48 mouse cellular contexts compared by ENCODE assay signal in genomic region chr9:51306351-51306750, GRCm38 (mm10). TPM values are rescaled to one million over a fixed set of nuclear protein-coding genes. Genes with fewer than 3 reads are reported as not detected.
"Had no signal": no experiment of that assay in that cellular context is flagged by ENCODE, and none has a peak within 500 bp of the region (broad histone marks: within the 10 kb centered on the region; RNA-seq: fewer than 3 reads in every experiment).

No protein-coding gene starts in this region.

- DNase-seq: heart, postnatal 10 days; heart, postnatal 14 days; heart, postnatal 36 days; heart, postnatal 4 days; kidney, adult 11 months; kidney, adult 18-20 months; kidney, adult 2 months; kidney, adult 8-10 months; kidney, adult 9 months; kidney, postnatal 10 days; kidney, postnatal 14 days; kidney, postnatal 25 days; kidney, postnatal 36 days; kidney, postnatal 4 days; layer of hippocampus, postnatal 36 days had no signal

- H3K27ac ChIP-seq: heart, embryonic 10.5 days; heart, embryonic 13.5 days; heart, embryonic 15.5 days; hindbrain, embryonic 10.5 days; hindbrain, embryonic 12.5 days; hindbrain, embryonic 13.5 days; hindbrain, embryonic 14.5 days; hindbrain, embryonic 15.5 days; hindbrain, postnatal 0 days; intestine, embryonic 15.5 days; kidney, embryonic 15.5 days; kidney, postnatal 0 days had no signal

- H3K4me1 ChIP-seq: heart, embryonic 10.5 days; heart, embryonic 13.5 days; heart, embryonic 15.5 days; hindbrain, embryonic 10.5 days; hindbrain, embryonic 12.5 days; hindbrain, embryonic 13.5 days; hindbrain, embryonic 15.5 days; intestine, embryonic 15.5 days; kidney, embryonic 15.5 days had no signal

- H3K4me2 ChIP-seq: heart, embryonic 11.5 days; heart, embryonic 12.5 days; heart, embryonic 13.5 days; heart, embryonic 15.5 days; hindbrain, embryonic 12.5 days; hindbrain, embryonic 13.5 days; hindbrain, embryonic 14.5 days; hindbrain, embryonic 15.5 days; intestine, embryonic 15.5 days; kidney, embryonic 15.5 days had no signal

- H3K27me3 ChIP-seq: heart, embryonic 12.5 days; heart, embryonic 13.5 days; heart, embryonic 15.5 days; hindbrain, embryonic 12.5 days; hindbrain, embryonic 13.5 days; hindbrain, embryonic 15.5 days; intestine, embryonic 15.5 days; kidney, embryonic 15.5 days had no signal

- H3K36me3 ChIP-seq: heart, embryonic 10.5 days; heart, embryonic 12.5 days; heart, embryonic 13.5 days; heart, embryonic 15.5 days; hindbrain, embryonic 10.5 days; hindbrain, embryonic 12.5 days; hindbrain, embryonic 13.5 days; hindbrain, embryonic 15.5 days; intestine, embryonic 15.5 days; kidney, embryonic 15.5 days had no signal

- H3K4me3 ChIP-seq: heart, embryonic 10.5 days; heart, embryonic 12.5 days; heart, embryonic 13.5 days; heart, embryonic 15.5 days; hindbrain, embryonic 10.5 days; hindbrain, embryonic 12.5 days; hindbrain, embryonic 13.5 days; hindbrain, embryonic 15.5 days; intestine, embryonic 15.5 days; kidney, embryonic 15.5 days; left cerebral cortex, adult 2 months had no signal

- H3K9ac ChIP-seq: heart, embryonic 12.5 days; heart, embryonic 13.5 days; heart, embryonic 15.5 days; hindbrain, embryonic 12.5 days; hindbrain, embryonic 13.5 days; hindbrain, embryonic 14.5 days; hindbrain, embryonic 15.5 days; intestine, embryonic 15.5 days; kidney, embryonic 15.5 days had no signal

- H3K9me3 ChIP-seq: heart, embryonic 10.5 days; heart, embryonic 12.5 days; heart, embryonic 13.5 days; heart, embryonic 15.5 days; hindbrain, embryonic 10.5 days; hindbrain, embryonic 12.5 days; hindbrain, embryonic 13.5 days; hindbrain, embryonic 15.5 days; intestine, embryonic 15.5 days; kidney, embryonic 15.5 days had no signal

- ATAC-seq: hindbrain, embryonic 16.5 days; hindbrain, postnatal 0 days; inflammation-experienced regulatory T-cells, adult 6 months; intestine, embryonic 15.5 days; intestine, embryonic 16.5 days; intestine, postnatal 0 days had no signal

RNA-seq across cellular contexts. Expression of gene 1810046K07Rik, which starts 22.4 kb away (rescaled TPM):
- total RNA-seq: heart, postnatal 10 days; heart, postnatal 14 days; heart, postnatal 25 days; heart, postnatal 36 days; heart, postnatal 4 days; hematopoietic stem cell, adult 5-6 weeks; hindbrain, postnatal 0 days; layer of hippocampus, adult 18-20 months; layer of hippocampus, adult 8-10 months; layer of hippocampus, postnatal 10 days; layer of hippocampus, postnatal 14 days; layer of hippocampus, postnatal 25 days; layer of hippocampus, postnatal 36 days; left cerebral cortex, adult 18-20 months; left cerebral cortex, adult 2 months had no signal
- polyA plus RNA-seq: heart, embryonic 10.5 days; heart, embryonic 11.5 days; heart, embryonic 12.5 days; heart, embryonic 13.5 days; heart, embryonic 14.5 days; heart, embryonic 15.5 days; heart, postnatal 0 days; hindbrain, embryonic 10.5 days; hindbrain, embryonic 11.5 days; hindbrain, embryonic 12.5 days; hindbrain, embryonic 13.5 days; hindbrain, embryonic 14.5 days; hindbrain, embryonic 15.5 days; hindbrain, embryonic 16.5 days; hindbrain, postnatal 0 days; intestine, embryonic 14.5 days; intestine, embryonic 15.5 days; intestine, embryonic 16.5 days; kidney, embryonic 14.5 days; kidney, embryonic 15.5 days; kidney, embryonic 16.5 days; kidney, postnatal 0 days had no signal
